Mouse (Mus musculus) c-Kit-positive CD71-positive TER-119-negative erythroid progenitor cells, embryonic 14.5 days (primary cell): ENCODE measurements around the gene Ndufs7.
"Not testable (repeated sequence)": the region's sequence is repeated elsewhere in the genome, so short reads cannot be mapped to it uniquely, and the experiment has no call there.

Experiments used
- DNase-seq: peaks from one replicate; pipeline ENCODE4 v3.0.0-alpha.2; 2013; ENCODE audit warnings: low read depth

Gene Ndufs7

DNA sequence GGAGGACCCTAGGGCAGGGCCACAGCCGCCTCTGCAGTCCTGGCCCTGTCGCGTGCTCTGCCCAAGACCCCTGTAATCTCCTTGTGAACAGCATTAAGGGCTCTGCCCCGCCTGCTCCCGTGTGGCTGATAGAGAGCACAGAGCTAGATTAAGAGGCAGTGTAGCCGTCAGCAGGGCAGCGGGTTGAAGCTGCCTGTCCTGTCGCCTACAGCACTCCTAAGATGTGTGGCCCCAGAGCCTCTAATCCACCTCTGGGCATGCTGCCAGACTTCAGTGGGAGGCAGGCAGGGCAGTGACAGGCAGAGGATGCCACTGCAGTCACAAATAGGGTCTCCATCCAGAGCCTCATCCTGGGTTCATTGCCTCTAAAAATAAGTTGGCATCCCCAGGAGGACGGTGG lies 6.8 kb upstream of the Ndufs7 start:
- no peak for DNase-seq

DNA sequence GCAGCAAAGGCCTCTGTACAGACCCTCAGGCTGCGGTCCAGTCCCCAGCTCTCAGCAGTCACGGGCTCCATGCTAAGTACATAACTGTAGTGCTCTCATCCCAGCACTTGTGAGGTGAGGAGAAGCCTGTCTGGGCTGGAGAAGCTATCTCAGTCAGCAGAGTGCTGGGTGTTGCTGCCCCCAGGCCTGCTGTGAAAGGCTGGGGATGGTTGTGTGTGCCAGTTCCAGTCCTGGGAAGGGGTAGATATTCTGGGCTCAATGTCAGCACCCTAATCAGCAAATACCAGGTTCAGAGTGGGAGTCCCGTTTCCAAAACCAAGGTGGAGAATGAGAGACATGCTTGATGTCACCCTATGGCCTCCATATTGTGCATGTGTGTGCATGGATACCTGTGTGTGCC lies 6.3 kb upstream of the Ndufs7 start:
- DNase-seq = no peak

DNA sequence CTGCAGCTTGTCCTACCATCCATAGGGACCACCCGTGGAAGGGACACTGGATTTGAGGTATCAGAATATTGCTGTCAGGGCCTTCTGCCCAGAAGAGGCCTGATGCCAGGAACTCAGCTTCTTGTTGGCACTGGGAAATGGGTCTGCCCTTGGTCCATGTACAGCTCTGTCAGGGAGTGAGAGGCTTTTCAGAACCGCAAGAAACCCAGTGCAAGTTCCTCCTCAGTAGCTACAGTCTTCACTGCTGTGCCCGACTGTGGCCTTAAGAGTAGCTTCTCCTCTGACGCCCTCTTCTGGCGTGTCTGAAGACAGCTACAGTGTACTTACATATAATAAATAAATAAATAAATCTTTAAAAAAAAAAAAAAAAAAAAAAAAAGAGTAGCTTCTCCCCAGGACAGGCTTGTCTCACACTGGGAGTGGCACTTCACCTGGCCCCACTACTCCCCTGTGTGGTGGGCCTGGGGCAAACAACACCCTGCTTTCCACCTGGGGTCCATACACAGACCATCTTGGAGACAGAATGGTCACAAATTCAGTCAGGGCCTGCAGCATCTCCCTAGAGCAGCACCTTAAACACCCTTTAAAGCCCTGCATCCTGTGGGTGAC lies 4.0 kb upstream of the Ndufs7 start:
- DNase-seq = no peak

GRCm38 (mm10) chr10:80245600-80245999 lies 3.3 kb upstream of the Ndufs7 start:
- peak; percentile 92 for DNase-seq

- DNase-seq = no peak
These were observed 1.1 kb upstream of the Ndufs7 start for GRCm38 (mm10) chr10:80247849-80248248.

- DNase-seq = not testable (repeated sequence)
These were observed 484 bp upstream of the Ndufs7 start for GRCm38 (mm10) chr10:80248437-80248836.

DNA sequence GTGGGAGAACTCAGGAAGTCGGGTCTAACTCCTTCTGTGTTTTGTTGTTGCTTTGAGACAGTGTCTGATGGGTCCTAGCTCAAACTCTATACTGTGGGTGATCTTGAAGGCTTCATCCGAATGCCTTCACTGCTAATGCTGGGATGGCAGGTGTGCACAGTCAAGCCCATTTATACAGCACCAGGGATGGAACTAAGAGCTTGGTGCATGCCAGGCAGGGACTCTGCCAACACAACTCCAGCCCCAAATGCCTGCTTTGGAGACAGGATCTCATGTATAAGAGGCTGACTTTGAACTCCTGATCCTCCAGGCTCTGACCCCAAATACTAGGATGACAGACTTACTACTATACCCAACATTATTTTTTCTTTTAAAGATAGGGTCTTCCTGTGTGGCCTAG lies 1.1 kb downstream of the Ndufs7 start:
- no peak for DNase-seq

- no peak for DNase-seq
These were observed 1.7 kb downstream of the Ndufs7 start for GRCm38 (mm10) chr10:80250573-80250972.

DNA sequence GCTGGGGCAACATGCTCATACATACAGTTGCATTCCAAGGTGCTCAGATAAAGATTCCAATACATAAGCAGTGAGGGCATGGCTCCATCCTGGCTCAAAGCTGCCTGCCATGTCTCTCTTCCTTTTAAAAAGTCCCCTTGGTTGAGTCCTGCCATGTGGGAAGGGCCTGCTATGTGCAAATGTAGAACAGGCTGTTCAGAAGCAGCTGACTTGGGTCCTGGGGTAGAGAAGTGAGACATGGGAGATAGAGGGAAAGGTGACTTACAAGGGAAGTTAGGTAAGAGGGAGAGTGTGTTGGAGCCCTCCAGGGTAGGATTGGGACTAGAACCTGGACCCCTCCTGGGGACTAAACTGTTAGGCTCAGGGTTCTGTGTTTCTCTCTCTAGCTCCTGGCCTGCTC lies 3.1 kb downstream of the Ndufs7 start:
- DNase-seq = no peak

GRCm38 (mm10) chr10:80252493-80253274 lies 3.8 kb downstream of the Ndufs7 start:
- DNase-seq = no peak

DNA sequence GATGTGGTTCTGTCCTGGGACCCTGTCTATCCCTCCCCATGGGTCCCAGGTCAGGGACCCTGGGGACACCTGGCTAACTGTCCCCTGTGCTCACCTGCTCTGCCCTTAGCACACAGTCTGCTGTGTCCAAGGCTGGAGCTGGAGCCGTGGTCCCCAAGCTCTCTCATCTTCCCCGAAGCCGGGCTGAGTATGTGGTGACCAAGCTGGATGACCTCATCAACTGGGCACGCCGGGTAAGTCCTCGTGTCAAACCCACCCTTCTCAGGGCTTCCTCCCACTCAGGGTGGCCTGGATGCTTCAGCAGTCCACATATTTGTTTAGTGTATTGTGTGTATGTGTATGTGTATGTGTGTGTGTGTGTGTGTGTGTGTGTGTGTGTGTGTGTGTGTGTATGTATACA lies 4.6 kb downstream of the Ndufs7 start:
- DNase-seq = no peak

DNA sequence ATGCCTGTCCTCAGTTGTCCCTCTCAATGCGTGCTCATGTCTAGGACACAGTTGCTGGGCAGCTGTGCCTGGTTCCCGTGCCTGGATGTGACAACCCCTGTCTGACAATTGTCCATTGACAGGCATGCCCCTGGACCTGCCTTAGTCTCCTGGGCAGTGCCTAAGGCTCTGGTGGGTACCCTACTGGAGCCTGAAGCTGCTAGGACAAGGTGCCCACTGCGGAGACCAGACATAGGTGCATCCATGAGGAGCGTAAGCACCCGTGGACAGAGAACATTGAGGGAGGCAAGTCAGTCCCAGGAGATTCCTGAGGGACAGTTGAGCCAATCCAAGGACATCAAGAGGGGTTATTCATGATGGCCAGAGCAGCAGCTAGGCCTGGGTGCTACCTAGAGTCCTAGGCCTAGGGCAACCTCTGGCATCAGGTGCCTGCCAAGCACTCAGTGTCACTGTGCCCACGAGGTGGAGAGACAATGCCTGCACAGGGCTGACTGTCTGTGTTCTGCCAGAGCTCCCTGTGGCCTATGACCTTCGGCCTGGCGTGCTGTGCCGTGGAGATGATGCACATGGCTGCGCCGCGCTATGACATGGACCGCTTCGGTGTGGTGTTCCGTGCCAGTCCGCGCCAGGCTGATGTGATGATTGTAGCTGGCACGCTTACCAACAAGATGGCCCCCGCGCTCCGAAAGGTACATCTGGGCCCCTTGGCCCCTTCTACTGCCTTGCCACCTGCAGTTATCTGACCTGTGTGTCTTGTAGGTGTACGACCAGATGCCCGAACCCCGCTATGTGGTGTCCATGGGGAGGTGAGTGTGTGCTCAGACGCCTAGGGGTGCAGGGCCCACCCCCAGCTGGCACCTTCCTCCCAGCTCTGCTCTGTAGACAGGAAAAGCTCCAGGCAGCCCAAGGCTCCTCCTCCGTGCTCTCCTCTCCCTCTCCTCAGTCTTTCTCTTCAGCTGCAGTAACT lies 5.7 kb downstream of the Ndufs7 start:
- no peak for DNase-seq

DNA sequence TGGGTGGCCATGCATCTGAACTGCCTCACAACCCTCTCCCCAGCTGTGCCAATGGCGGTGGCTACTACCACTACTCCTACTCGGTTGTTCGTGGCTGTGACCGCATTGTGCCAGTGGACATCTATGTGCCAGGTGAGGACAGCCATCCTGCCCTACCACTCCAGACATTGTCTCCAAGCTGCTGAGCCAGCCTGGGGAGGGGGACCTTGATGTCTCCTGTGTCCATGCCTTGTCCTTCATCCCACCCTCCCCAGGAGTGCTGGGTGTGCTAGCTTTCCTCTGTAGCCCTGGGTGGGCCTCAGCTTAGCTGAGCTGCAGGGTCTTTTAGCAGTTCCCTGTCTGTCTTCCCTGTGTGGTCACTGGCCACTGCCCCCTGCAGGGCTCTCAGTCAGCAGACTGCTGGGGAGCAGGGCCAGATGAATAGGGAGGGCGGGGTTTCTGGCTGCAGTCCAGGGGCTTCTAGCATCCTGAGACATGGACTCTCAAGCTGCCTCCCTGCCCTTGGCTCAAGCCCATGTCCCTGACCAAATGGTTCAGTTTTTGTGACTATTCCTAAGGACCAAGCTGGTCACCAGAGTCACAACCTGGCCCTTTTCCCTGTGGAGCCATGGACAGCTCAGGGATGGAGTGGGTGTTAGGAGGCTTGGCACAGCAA lies 7.1 kb downstream of the Ndufs7 start:
- DNase-seq = no peak

GRCm38 (mm10) chr10:80257936-80258335 lies 9.0 kb downstream of the Ndufs7 start:
- no peak for DNase-seq

GRCm38 (mm10) chr10:80258752-80259462 lies 10.0 kb downstream of the Ndufs7 start:
- DNase-seq = no peak

DNA sequence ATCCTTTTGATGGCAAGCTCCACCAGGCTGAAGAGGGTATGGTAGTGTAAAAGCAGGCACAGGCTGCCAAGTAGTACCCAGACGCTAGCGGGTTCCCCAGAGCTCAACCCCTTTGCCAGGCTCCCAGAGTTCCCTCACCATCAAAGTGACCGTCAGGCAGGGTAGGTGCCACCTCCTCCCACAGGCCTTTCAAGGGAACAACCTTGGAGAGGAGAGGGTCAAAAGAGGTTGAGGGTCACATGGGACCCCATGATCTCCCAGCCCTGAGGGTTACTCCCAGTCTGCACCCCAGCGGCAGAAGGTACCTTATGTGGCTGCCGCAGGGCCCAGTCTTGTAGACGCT lies 10.5 kb downstream of the Ndufs7 start:
- no peak for DNase-seq

DNA sequence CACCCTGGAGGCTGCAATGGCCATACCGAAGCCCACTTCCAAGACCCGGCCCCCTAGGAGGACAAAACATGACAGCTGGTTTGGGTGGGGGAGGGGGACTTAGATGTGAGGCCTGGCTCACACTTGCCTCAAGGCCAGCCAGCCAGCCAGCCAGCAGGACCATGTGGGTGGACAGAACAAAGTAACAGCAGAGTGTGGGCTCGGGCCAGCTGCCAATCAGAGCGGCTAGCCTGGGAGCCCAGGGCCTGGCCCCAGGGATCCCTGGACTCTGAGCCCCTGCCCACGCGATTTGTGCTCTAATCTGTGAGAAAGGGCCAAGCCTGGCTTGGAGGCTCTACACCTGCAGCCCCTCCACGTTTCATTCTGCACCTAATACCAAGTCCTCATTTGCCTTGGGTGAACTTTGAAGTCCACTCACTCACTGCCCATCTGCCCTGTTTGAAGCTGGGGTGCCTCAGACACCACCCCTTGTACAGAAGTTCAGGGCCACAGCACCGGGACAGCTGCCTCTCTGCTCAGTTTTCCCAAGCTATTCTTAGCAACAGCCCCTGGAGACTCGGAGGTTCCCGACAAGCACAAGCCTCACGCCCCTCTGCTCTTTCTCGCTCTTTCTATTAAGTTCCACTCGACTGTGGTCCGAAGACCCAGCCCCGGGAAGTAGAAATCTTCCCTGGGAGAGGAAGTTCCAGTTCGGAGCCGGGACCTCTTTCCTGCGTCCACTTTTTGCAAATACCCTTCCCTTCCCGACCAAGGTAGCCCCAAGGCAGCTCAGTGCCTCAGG lies 11.1 kb downstream of the Ndufs7 start:
- no peak for DNase-seq

DNA sequence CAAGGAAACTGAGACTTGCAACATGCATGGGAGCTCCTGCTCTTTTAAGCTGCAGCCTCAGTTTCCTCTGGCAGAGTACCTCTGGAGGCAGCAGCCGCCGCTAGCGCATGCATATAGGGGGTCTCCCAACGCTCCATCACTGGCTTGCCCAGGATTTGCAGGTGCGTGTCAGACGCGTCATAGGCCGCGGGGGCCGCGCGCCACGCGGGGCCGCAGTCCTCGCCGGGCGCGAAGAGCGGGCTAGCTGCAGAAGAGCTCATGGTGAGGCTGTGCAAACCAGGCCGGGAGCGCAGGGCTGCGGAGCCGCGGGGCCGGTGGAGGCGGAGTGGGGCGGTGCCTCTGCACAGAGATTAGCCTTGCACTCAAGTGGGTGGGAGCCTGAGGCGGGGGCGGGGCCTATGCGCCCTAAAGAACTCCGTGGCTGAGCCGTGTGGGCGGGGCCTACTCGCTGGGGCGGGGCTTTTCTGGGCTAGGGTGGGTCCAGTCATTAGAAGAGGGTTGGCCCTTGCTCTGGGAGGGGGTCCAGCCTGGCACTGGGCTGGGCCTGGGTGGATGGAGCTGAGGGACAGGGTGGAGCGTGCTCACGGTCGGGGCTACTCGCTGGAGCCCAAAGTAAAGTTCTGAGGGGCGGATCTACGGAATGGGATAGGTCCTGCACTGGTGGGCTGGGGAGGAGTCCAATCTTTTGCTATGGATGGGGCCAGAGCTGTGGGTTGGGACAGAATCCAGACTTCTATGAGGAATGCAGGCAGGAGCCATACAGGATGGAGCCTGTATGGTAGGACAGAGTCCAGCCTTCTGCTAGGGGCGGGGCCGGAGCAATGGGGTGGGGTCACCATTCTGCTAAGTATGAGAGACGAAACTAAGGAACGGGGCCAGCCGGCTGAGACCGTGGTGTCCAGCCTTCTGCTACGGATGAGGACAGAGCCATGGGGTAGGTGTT lies 12.0 kb downstream of the Ndufs7 start, which contains the start of the genes Gamt and Dazap1:
Gene Gamt, minus strand, starts transcription at position 371 of the 943 bp plus-strand sequence.
Gene Dazap1, plus strand, starts transcription at position 845 of the 943 bp plus-strand sequence.
- DNase-seq = peak; percentile 95

- peak; percentile 96 for DNase-seq
These were observed 12.7 kb downstream of the Ndufs7 start for GRCm38 (mm10) chr10:80261585-80261968.
